ENCODE assay signal across 17 mouse cellular contexts in the genomic region with DNA sequence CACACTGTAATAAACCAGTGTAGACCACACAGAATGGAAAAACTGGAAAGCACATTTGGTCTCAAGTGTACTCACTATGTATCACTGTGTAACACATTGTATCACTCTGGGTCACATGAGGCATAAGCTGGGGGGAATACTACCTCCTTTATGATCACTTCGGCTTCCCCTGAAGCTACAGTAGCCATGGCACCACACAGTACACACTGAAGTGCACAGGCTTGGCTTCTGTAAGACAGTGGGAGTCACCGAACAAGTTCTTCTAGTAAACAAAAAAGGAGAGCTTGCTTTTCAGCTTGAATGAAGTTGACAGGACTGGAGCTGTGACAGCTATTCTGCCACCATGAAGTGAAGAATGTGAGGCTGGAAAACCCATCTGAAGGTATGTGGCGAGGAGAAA. TPM values are rescaled to one million over a fixed set of nuclear protein-coding genes. Genes with fewer than 3 reads are reported as not detected.
DNase-seq lines count a peak whose midpoint lies in the region; ATAC-seq and TF ChIP-seq lines count a peak whose summit lies in the region.
"Had no signal": no experiment of that assay in that cellular context is flagged by ENCODE, and none has a peak within 500 bp of the region (broad histone marks: within the 10 kb centered on the region; RNA-seq: fewer than 3 reads in every experiment).

No protein-coding gene starts in this region.

- TF ChIP-seq CTCF in gastrocnemius, adult 2 months (IDR thresholded peaks at IDR 0.05): no peak
- TF ChIP-seq CTCF in hindbrain, postnatal 0 days (IDR thresholded peaks at IDR 0.05; ENCODE audit: low read depth): no peak
- TF ChIP-seq CTCF in stomach, postnatal 0 days (IDR thresholded peaks at IDR 0.05; ENCODE audit: low read depth): no peak
- TF ChIP-seq CTCF in cerebellum, adult 2 months (IDR thresholded peaks at IDR 0.05; ENCODE audit: borderline replicate concordance, insufficient read depth, low read depth, low read length): no peak

- H3K27ac ChIP-seq in gastrocnemius, adult 2 months: peak overlapping the region; percentile 90
- peak overlapping the region; percentile 19; the same call in 1 of the 2 replicates for H3K27ac ChIP-seq in midbrain, embryonic 13.5 days
- no peak overlapping the region for H3K27ac ChIP-seq in midbrain, embryonic 10.5 days (replicated peaks)
- H3K27ac ChIP-seq in hindbrain, postnatal 0 days: no peak overlapping the region
- no peak overlapping the region for H3K27ac ChIP-seq in stomach, postnatal 0 days (replicated peaks)
- H3K27ac ChIP-seq in cerebellum, adult 2 months (ENCODE audit: insufficient read depth, low read length): no peak overlapping the region
- H3K27ac ChIP-seq: forebrain, embryonic 15.5 days; left cerebral cortex, adult 2 months had no signal

- intact Hi-C loops in gastrocnemius, adult 2 months (cut with DNase I): no loop called here

- no peaks in the 10 kb centered on the region for H3K27me3 ChIP-seq in midbrain, embryonic 13.5 days
- no peaks in the 10 kb centered on the region for H3K27me3 ChIP-seq in midbrain, embryonic 10.5 days (ENCODE audit: low read depth, poor library complexity, severe bottlenecking)
- H3K27me3 ChIP-seq in hindbrain, postnatal 0 days (ENCODE audit: insufficient read depth, low read length): no peaks in the 10 kb centered on the region
- no peaks in the 10 kb centered on the region for H3K27me3 ChIP-seq in stomach, postnatal 0 days (ENCODE audit: control insufficient read depth, insufficient read depth, low read length)
- H3K27me3 ChIP-seq in cerebellum, adult 2 months (ENCODE audit: control insufficient read depth, insufficient read depth, low read length): no peaks in the 10 kb centered on the region
- H3K27me3 ChIP-seq: forebrain, embryonic 15.5 days; megakaryocyte, embryonic 14.5 days had no signal

- TF ChIP-seq POLR2A in cerebellum, adult 2 months (IDR thresholded peaks at IDR 0.05; ENCODE audit: borderline replicate concordance, insufficient read depth, low read length): no peak

- no peak for TF ChIP-seq EP300 in stomach, postnatal 0 days (optimal IDR thresholded peaks at IDR 0.05)

- H3K36me3 ChIP-seq in midbrain, embryonic 13.5 days: no peaks in the 10 kb centered on the region; the same call in 1 of the 2 replicates
- H3K36me3 ChIP-seq in midbrain, embryonic 10.5 days: peaks cover 44% of the 10 kb centered on the region
- H3K36me3 ChIP-seq in hindbrain, postnatal 0 days (ENCODE audit: insufficient read depth, low read length): no peaks in the 10 kb centered on the region
- H3K36me3 ChIP-seq in stomach, postnatal 0 days (ENCODE audit: control insufficient read depth, insufficient read depth, low read length): no peaks in the 10 kb centered on the region
- H3K36me3 ChIP-seq: forebrain, embryonic 15.5 days had no signal

- peaks cover 4% of the 10 kb centered on the region; the same call in 1 of the 2 replicates for H3K4me1 ChIP-seq in midbrain, embryonic 13.5 days (replicated peaks)
- peaks cover 6% of the 10 kb centered on the region for H3K4me1 ChIP-seq in midbrain, embryonic 10.5 days
- no peaks in the 10 kb centered on the region; the same call in 1 of the 2 replicates for H3K4me1 ChIP-seq in hindbrain, postnatal 0 days (ENCODE audit: insufficient read depth, low read length)
- H3K4me1 ChIP-seq in stomach, postnatal 0 days (replicated peaks; ENCODE audit: control insufficient read depth, insufficient read depth): no peaks in the 10 kb centered on the region; the same call in none of the 2 replicates
- peaks cover 31% of the 10 kb centered on the region for H3K4me1 ChIP-seq in cerebellum, adult 2 months (ENCODE audit: control insufficient read depth, insufficient read depth, low read length)

- peak overlapping the region; percentile 56 for H3K4me3 ChIP-seq in gastrocnemius, adult 2 months
- no peak overlapping the region for H3K4me3 ChIP-seq in midbrain, embryonic 13.5 days (replicated peaks)
- no peak overlapping the region for H3K4me3 ChIP-seq in midbrain, embryonic 10.5 days
- no peak overlapping the region for H3K4me3 ChIP-seq in hindbrain, postnatal 0 days (ENCODE audit: low read length)
- H3K4me3 ChIP-seq in stomach, postnatal 0 days (ENCODE audit: low read depth, low read length): no peak overlapping the region
- no peak overlapping the region for H3K4me3 ChIP-seq in cerebellum, adult 2 months (replicated peaks; ENCODE audit: insufficient read depth, low read depth, low read length)
- H3K4me3 ChIP-seq: forebrain, embryonic 15.5 days; left cerebral cortex, adult 2 months; megakaryocyte, embryonic 14.5 days had no signal

- H3K9me3 ChIP-seq in midbrain, embryonic 13.5 days: no peaks in the 10 kb centered on the region
- H3K9me3 ChIP-seq in midbrain, embryonic 10.5 days (replicated peaks): no peaks in the 10 kb centered on the region
- H3K9me3 ChIP-seq in hindbrain, postnatal 0 days (ENCODE audit: low read length): no peaks in the 10 kb centered on the region
- H3K9me3 ChIP-seq in stomach, postnatal 0 days (ENCODE audit: control insufficient read depth, low read length): no peaks in the 10 kb centered on the region
- H3K9me3 ChIP-seq: forebrain, embryonic 15.5 days; megakaryocyte, embryonic 14.5 days had no signal

- no peak overlapping the region for H3K9ac ChIP-seq in midbrain, embryonic 13.5 days (replicated peaks)
- no peak overlapping the region for H3K9ac ChIP-seq in hindbrain, postnatal 0 days (replicated peaks; ENCODE audit: low read length)
- no peak overlapping the region for H3K9ac ChIP-seq in stomach, postnatal 0 days (ENCODE audit: low read length)
- H3K9ac ChIP-seq: forebrain, embryonic 15.5 days had no signal

- ATAC-seq in midbrain, embryonic 13.5 days: no peak
- peak; percentile 66; the same call in 1 of the 2 replicates for ATAC-seq in hindbrain, postnatal 0 days
- ATAC-seq in stomach, postnatal 0 days (ENCODE audit: low FRiP score, low TSS enrichment): peak; percentile 68
- ATAC-seq: forebrain, embryonic 15.5 days had no signal

- no peak overlapping the region for H3K4me2 ChIP-seq in midbrain, embryonic 13.5 days (replicated peaks)
- no peak overlapping the region for H3K4me2 ChIP-seq in hindbrain, postnatal 0 days (ENCODE audit: low read depth, low read length)
- H3K4me2 ChIP-seq in stomach, postnatal 0 days (replicated peaks; ENCODE audit: low read depth): no peak overlapping the region
- H3K4me2 ChIP-seq: forebrain, embryonic 15.5 days had no signal

- no peak for DNase-seq in gastrocnemius, adult 2 months
- no peak for DNase-seq in gastrocnemius, postnatal 25 days
- no peak for DNase-seq in midbrain, embryonic 10.5 days (ENCODE audit: low spot score)
- DNase-seq in hindbrain, postnatal 0 days (ENCODE audit: low spot score): no peak
- no peak for DNase-seq in stomach, postnatal 0 days (ENCODE audit: low spot score)
- DNase-seq in urinary bladder, postnatal 4 days (ENCODE audit: low spot score in 2 of 2): no peak
- DNase-seq in cerebellum, adult 2 months: no peak
- DNase-seq: kidney, postnatal 25 days had no signal

- WGBS in midbrain, embryonic 13.5 days: 81% methylated on average over 3 of the region's 3 CpGs
- WGBS in midbrain, embryonic 10.5 days: 90% methylated on average over 3 of the region's 3 CpGs
- 58% methylated on average over 3 of the region's 3 CpGs for WGBS in hindbrain, postnatal 0 days
- WGBS in stomach, postnatal 0 days: 60% methylated on average over 3 of the region's 3 CpGs
- WGBS in cerebellum, adult 2 months: 75% methylated on average over 3 of the region's 3 CpGs

RNA-seq across cellular contexts. Expression of gene Ehd2, which starts 37.7 kb away (rescaled TPM):
- total RNA-seq in gastrocnemius, adult 2 months (2021): 10 to 100 TPM; 31.4 to 38.7 TPM
- total RNA-seq in gastrocnemius, postnatal 25 days (2021): 10 to 100 TPM; 44.5 to 66.1 TPM
- 3.3 and 4.7 TPM in 2 replicates for polyA plus RNA-seq in midbrain, embryonic 13.5 days (2015; fragmentation: Nextera tagmentation; extraction: Ambion mirVana)
- 12.5 and 13.6 TPM in 2 replicates for polyA plus RNA-seq in midbrain, embryonic 10.5 days (2016; fragmentation: Nextera tagmentation; extraction: Ambion mirVana)
- total RNA-seq in hindbrain, postnatal 0 days (2014; rRNA removed): 5.0 and 9.5 TPM in 2 replicates
- polyA plus RNA-seq in hindbrain, postnatal 0 days (2015; fragmentation: Nextera tagmentation; extraction: Ambion mirVana): 4.4 and 5.3 TPM in 2 replicates
- 30.7 and 37.7 TPM in 2 replicates for polyA plus RNA-seq in stomach, postnatal 0 days (2015; fragmentation: Nextera tagmentation; extraction: Ambion mirVana)
- polyA plus RNA-seq in cerebellum, adult 2 months (2012; rRNA removed): 7.4 and 7.5 TPM in 2 replicates
- total RNA-seq: granulocyte monocyte progenitor cell, adult 5-6 weeks had no signal

RNA-seq across cellular contexts. Expression of gene Bicra, which starts 42.7 kb away (rescaled TPM):
- 1 to 10 TPM; 6.8 to 7.1 TPM for total RNA-seq in gastrocnemius, adult 2 months (2021)
- 1 to 10 TPM; 5.1 to 6.1 TPM for total RNA-seq in gastrocnemius, postnatal 25 days (2021)
- 7.9 and 10.2 TPM in 2 replicates for polyA plus RNA-seq in midbrain, embryonic 13.5 days (2015; fragmentation: Nextera tagmentation; extraction: Ambion mirVana)
- 6.9 and 8.2 TPM in 2 replicates for polyA plus RNA-seq in midbrain, embryonic 10.5 days (2016; fragmentation: Nextera tagmentation; extraction: Ambion mirVana)
- 6.2 and 8.5 TPM in 2 replicates for total RNA-seq in hindbrain, postnatal 0 days (2014; rRNA removed)
- 3.4 and 3.8 TPM in 2 replicates for polyA plus RNA-seq in hindbrain, postnatal 0 days (2015; fragmentation: Nextera tagmentation; extraction: Ambion mirVana)
- polyA plus RNA-seq in stomach, postnatal 0 days (2015; fragmentation: Nextera tagmentation; extraction: Ambion mirVana): 1.8 and 2.3 TPM in 2 replicates
- 12.3 and 12.4 TPM in 2 replicates for polyA plus RNA-seq in cerebellum, adult 2 months (2012; rRNA removed)

RNA-seq across cellular contexts. Expression of gene Zfp541, which starts 56.6 kb away (rescaled TPM):
- not detected for total RNA-seq in gastrocnemius, adult 2 months (2021)
- not detected for total RNA-seq in gastrocnemius, postnatal 25 days (2021)
- polyA plus RNA-seq in midbrain, embryonic 13.5 days (2015; fragmentation: Nextera tagmentation; extraction: Ambion mirVana): not detected in 2 replicates
- not detected in 2 replicates for polyA plus RNA-seq in midbrain, embryonic 10.5 days (2016; fragmentation: Nextera tagmentation; extraction: Ambion mirVana)
- 0.31 and 0.72 TPM in 2 replicates for total RNA-seq in hindbrain, postnatal 0 days (2014; rRNA removed)
- polyA plus RNA-seq in hindbrain, postnatal 0 days (2015; fragmentation: Nextera tagmentation; extraction: Ambion mirVana): 0.15 and 0.24 TPM in 2 replicates
- 0.05 TPM in 2 replicates for polyA plus RNA-seq in stomach, postnatal 0 days (2015; fragmentation: Nextera tagmentation; extraction: Ambion mirVana)
- 0.16 and 0.28 TPM in 2 replicates for polyA plus RNA-seq in cerebellum, adult 2 months (2012; rRNA removed)
- total RNA-seq: adrenal gland, adult 18-20 months; hematopoietic stem cell, adult 5-6 weeks; MEL had no signal
- polyA plus RNA-seq: forebrain, embryonic 15.5 days; liver, embryonic 16.5 days had no signal

RNA-seq across cellular contexts. Expression of gene Nop53, which starts 59.1 kb away (rescaled TPM):
- total RNA-seq in gastrocnemius, adult 2 months (2021): 10 to 100 TPM; 85.7 to 97.4 TPM
- total RNA-seq in gastrocnemius, postnatal 25 days (2021): 100 to 1,000 TPM in 1 of 2 experiments, 10 to 100 TPM in 1; 86.8 to 101 TPM
- 140 and 151 TPM in 2 replicates for polyA plus RNA-seq in midbrain, embryonic 13.5 days (2015; fragmentation: Nextera tagmentation; extraction: Ambion mirVana)
- polyA plus RNA-seq in midbrain, embryonic 10.5 days (2016; fragmentation: Nextera tagmentation; extraction: Ambion mirVana): 181 and 183 TPM in 2 replicates
- total RNA-seq in hindbrain, postnatal 0 days (2014; rRNA removed): 76.5 and 82.1 TPM in 2 replicates
- 124 and 127 TPM in 2 replicates for polyA plus RNA-seq in hindbrain, postnatal 0 days (2015; fragmentation: Nextera tagmentation; extraction: Ambion mirVana)
- polyA plus RNA-seq in stomach, postnatal 0 days (2015; fragmentation: Nextera tagmentation; extraction: Ambion mirVana): 139 and 147 TPM in 2 replicates
- polyA plus RNA-seq in cerebellum, adult 2 months (2012; rRNA removed): 104 and 108 TPM in 2 replicates

Comparison
In these comparisons a context has a peak if more than half of its experiments do, and no peak if none do; other contexts are left out.
1. H3K27ac ChIP-seq: peak in gastrocnemius, adult 2 months (single experiment) and midbrain, embryonic 13.5 days (single experiment); none in midbrain, embryonic 10.5 days (single experiment), hindbrain, postnatal 0 days (single experiment), stomach, postnatal 0 days (single experiment) and cerebellum, adult 2 months (single experiment).